Mouse (Mus musculus): ENCODE results near the gene Gm43638. TPM values are rescaled to one million over a fixed set of nuclear protein-coding genes. Genes with fewer than 3 reads are reported as not detected.
A peak's percentile ranks its signal among the peaks of the same experiment; 100 is the strongest.
"Not testable (repeated sequence)": the region's sequence is repeated elsewhere in the genome, so short reads cannot be mapped to it uniquely, and the experiment has no call there.

The Gm43638 gene
- polyA plus RNA-seq, 1 experiment from 2014 or later, result not detected

GRCm38 (mm10) chr5:87482160-87482559, 4.4 kb downstream of the Gm43638 start, which contains the start of gene Ugt2a2:
Ugt2a2 (minus strand) TSS chr5:87482260.
- no peak for DNase-seq (ENCODE audit: low spot score)
- H3K27ac ChIP-seq (ENCODE audit: low read depth, low read length), result no peak within 1 kb of the TSS
- H3K36me3 ChIP-seq (ENCODE audit: control insufficient read depth, insufficient read depth, low read length), result no peaks in the 10 kb centered on the region
- ATAC-seq (ENCODE audit: low FRiP score), result no peak
- no peaks in the 10 kb centered on the region for H3K4me1 ChIP-seq (replicated peaks; ENCODE audit: control insufficient read depth, insufficient read depth, low read length)
- no peak within 1 kb of the TSS for H3K4me2 ChIP-seq (replicated peaks; ENCODE audit: low read depth, low read length)
- no peaks in the 10 kb centered on the region for H3K27me3 ChIP-seq (ENCODE audit: control insufficient read depth, insufficient read depth, low read length)
- no peak within 1 kb of the TSS for H3K9ac ChIP-seq (ENCODE audit: low read depth, low read length)
- 91% methylated on average over 5 of the region's 5 CpGs for WGBS
- H3K4me3 ChIP-seq (ENCODE audit: low read depth, low read length), result no peak within 1 kb of the TSS
- H3K9me3 ChIP-seq (ENCODE audit: control insufficient read depth, low read length), result no peaks in the 10 kb centered on the region

DNA sequence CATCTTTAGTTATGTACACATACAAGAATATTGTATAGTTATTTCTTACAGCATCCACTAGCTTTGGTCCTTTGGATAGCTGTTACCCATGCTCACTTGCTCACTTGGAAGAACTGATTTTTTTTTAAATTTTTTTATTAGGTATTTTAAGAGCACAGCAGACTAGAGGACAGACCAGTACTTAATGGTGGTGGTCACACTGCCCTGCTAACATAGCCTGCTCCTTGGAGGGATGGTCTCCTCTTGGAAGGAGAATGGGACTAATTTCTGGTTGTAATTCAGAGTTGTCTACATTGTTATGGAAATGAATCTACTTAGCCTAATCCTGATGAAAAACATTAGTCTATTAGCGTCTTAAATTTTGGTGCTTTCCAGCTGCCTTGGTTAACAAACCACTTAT, 27.8 kb downstream of the Gm43638 start:
- Histone ChIP-seq H3K36me3 (ENCODE audit: control insufficient read depth, insufficient read depth, low read length) (no peaks in the 10 kb centered on the region), H3K9ac (ENCODE audit: low read depth, low read length) (no peak overlapping the region), H3K4me3 (ENCODE audit: low read depth, low read length) (no peak overlapping the region), H3K27ac (ENCODE audit: low read depth, low read length) (no peak overlapping the region), H3K4me1 (replicated peaks; ENCODE audit: control insufficient read depth, insufficient read depth, low read length) (no peaks in the 10 kb centered on the region), H3K4me2 (replicated peaks; ENCODE audit: low read depth, low read length) (no peak overlapping the region), H3K9me3 (ENCODE audit: control insufficient read depth, low read length) (no peaks in the 10 kb centered on the region), H3K27me3 (ENCODE audit: control insufficient read depth, insufficient read depth, low read length) (no peaks in the 10 kb centered on the region)
- ATAC-seq (ENCODE audit: low FRiP score), result no peak
- WGBS, result 33% methylated on average over 1 of the region's 1 CpGs
- no peak for DNase-seq (ENCODE audit: low spot score)

- Histone ChIP-seq H3K27ac (ENCODE audit: low read depth, low read length) (no peak overlapping the region), H3K36me3 (ENCODE audit: control insufficient read depth, insufficient read depth, low read length) (no peaks in the 10 kb centered on the region), H3K4me2 (replicated peaks; ENCODE audit: low read depth, low read length) (no peak overlapping the region), H3K4me1 (replicated peaks; ENCODE audit: control insufficient read depth, insufficient read depth, low read length) (no peaks in the 10 kb centered on the region), H3K9ac (ENCODE audit: low read depth, low read length) (no peak overlapping the region), H3K9me3 (ENCODE audit: control insufficient read depth, low read length) (no peaks in the 10 kb centered on the region), H3K4me3 (ENCODE audit: low read depth, low read length) (no peak overlapping the region), H3K27me3 (ENCODE audit: control insufficient read depth, insufficient read depth, low read length) (no peaks in the 10 kb centered on the region)
- ATAC-seq (ENCODE audit: low FRiP score), result no peak
- DNase-seq (ENCODE audit: low spot score), result no peak
These were observed 28.9 kb downstream of the Gm43638 start for GRCm38 (mm10) chr5:87457701-87458100.

DNA sequence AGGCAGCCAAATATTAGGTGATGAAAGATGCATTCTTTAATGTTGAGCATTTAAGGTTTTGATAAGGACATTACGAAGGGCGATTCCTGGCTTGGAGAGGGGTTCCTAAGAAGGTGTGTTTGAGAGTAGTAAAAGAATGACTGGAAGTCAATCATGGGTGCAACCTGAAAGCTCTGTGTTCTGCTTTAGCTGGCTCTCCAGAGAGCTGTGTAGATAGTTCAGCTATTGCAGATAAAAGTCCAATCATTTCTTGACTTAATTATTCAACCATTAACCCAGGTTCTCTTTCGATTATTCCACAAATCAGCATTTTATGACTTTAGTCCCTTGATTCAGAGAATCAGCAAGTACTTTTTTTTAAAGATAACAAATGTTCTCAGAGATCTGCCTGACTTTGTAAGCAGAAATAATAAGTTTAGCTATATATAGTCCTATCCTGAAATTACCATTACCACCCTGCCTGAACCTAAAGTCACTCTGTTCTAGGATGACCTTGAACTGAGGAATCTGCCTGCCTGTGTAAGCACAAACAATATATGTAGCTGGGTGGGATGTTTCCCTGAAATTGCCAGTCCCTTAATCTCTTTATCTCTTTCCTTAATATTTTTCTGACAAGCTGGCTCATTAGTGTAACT, 30.3 kb downstream of the Gm43638 start:
- Histone ChIP-seq H3K36me3 (ENCODE audit: control insufficient read depth, insufficient read depth, low read length) (no peaks in the 10 kb centered on the region), H3K4me3 (ENCODE audit: low read depth, low read length) (no peak overlapping the region), H3K4me2 (replicated peaks; ENCODE audit: low read depth, low read length) (no peak overlapping the region), H3K27ac (ENCODE audit: low read depth, low read length) (no peak overlapping the region), H3K9me3 (ENCODE audit: control insufficient read depth, low read length) (no peaks in the 10 kb centered on the region), H3K4me1 (replicated peaks; ENCODE audit: control insufficient read depth, insufficient read depth, low read length) (no peaks in the 10 kb centered on the region), H3K27me3 (ENCODE audit: control insufficient read depth, insufficient read depth, low read length) (no peaks in the 10 kb centered on the region), H3K9ac (ENCODE audit: low read depth, low read length) (no peak overlapping the region)
- 92% methylated on average over 3 of the region's 3 CpGs for WGBS
- DNase-seq (ENCODE audit: low spot score), result no peak
- no peak for ATAC-seq (ENCODE audit: low FRiP score)

GRCm38 (mm10) chr5:87455519-87455918, 31.1 kb downstream of the Gm43638 start:
- H3K36me3 ChIP-seq (ENCODE audit: control insufficient read depth, insufficient read depth, low read length), result no peaks in the 10 kb centered on the region
- no peaks in the 10 kb centered on the region for H3K4me1 ChIP-seq (replicated peaks; ENCODE audit: control insufficient read depth, insufficient read depth, low read length)
- H3K9me3 ChIP-seq (ENCODE audit: control insufficient read depth, low read length), result no peaks in the 10 kb centered on the region
- H3K4me2 ChIP-seq (replicated peaks; ENCODE audit: low read depth, low read length), result no peak overlapping the region
- no peak overlapping the region for H3K27ac ChIP-seq (ENCODE audit: low read depth, low read length)
- no peak overlapping the region for H3K9ac ChIP-seq (ENCODE audit: low read depth, low read length)
- no peak for ATAC-seq (ENCODE audit: low FRiP score)
- DNase-seq (ENCODE audit: low spot score), result no peak
- H3K27me3 ChIP-seq (ENCODE audit: control insufficient read depth, insufficient read depth, low read length), result no peaks in the 10 kb centered on the region
- H3K4me3 ChIP-seq (ENCODE audit: low read depth, low read length), result no peak overlapping the region

- not testable (repeated sequence) for H3K27me3 ChIP-seq (ENCODE audit: control insufficient read depth, insufficient read depth, low read length); H3K4me3 ChIP-seq (ENCODE audit: low read depth, low read length); H3K4me2 ChIP-seq (replicated peaks; ENCODE audit: low read depth, low read length); H3K36me3 ChIP-seq (ENCODE audit: control insufficient read depth, insufficient read depth, low read length); H3K9ac ChIP-seq (ENCODE audit: low read depth, low read length); H3K9me3 ChIP-seq (ENCODE audit: control insufficient read depth, low read length); DNase-seq (ENCODE audit: low spot score); ATAC-seq (ENCODE audit: low FRiP score); H3K4me1 ChIP-seq (replicated peaks; ENCODE audit: control insufficient read depth, insufficient read depth, low read length); H3K27ac ChIP-seq (ENCODE audit: low read depth, low read length)
- WGBS, result 86% methylated on average over 2 of the region's 5 CpGs
These were observed 34.1 kb downstream of the Gm43638 start for GRCm38 (mm10) chr5:87452514-87452913.

DNA sequence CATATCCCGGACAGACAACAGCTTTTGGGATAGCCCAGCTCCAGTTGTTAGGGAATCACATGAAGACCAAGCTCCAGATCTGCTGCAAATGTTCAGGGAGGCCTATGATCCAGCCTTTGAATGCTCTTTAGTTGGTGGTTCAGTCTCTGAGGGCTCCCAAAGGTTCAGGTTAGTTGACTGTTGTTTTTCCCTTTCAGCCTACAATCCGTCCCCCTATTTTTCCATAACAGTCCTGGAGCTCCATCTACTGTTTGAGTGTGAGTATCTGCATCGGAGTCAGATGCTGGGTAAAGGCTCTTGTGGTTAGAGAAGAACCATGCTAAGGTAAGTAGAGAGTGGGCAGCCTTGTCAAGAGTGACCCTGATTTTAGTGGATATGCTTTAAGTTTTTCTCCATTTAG, 50.3 kb downstream of the Gm43638 start:
- Histone ChIP-seq H3K4me1 (replicated peaks; ENCODE audit: control insufficient read depth, insufficient read depth, low read length) (no peaks in the 10 kb centered on the region), H3K27me3 (ENCODE audit: control insufficient read depth, insufficient read depth, low read length) (no peaks in the 10 kb centered on the region), H3K9me3 (ENCODE audit: control insufficient read depth, low read length) (no peaks in the 10 kb centered on the region), H3K36me3 (ENCODE audit: control insufficient read depth, insufficient read depth, low read length) (no peaks in the 10 kb centered on the region), H3K9ac (ENCODE audit: low read depth, low read length) (no peak overlapping the region), H3K4me2 (replicated peaks; ENCODE audit: low read depth, low read length) (no peak overlapping the region), H3K4me3 (ENCODE audit: low read depth, low read length) (no peak overlapping the region), H3K27ac (ENCODE audit: low read depth, low read length) (no peak overlapping the region)
- WGBS, result 45% methylated on average over 3 of the region's 3 CpGs
- ATAC-seq (ENCODE audit: low FRiP score) (no peak), DNase-seq (ENCODE audit: low spot score) (peak; percentile 17)

DNA sequence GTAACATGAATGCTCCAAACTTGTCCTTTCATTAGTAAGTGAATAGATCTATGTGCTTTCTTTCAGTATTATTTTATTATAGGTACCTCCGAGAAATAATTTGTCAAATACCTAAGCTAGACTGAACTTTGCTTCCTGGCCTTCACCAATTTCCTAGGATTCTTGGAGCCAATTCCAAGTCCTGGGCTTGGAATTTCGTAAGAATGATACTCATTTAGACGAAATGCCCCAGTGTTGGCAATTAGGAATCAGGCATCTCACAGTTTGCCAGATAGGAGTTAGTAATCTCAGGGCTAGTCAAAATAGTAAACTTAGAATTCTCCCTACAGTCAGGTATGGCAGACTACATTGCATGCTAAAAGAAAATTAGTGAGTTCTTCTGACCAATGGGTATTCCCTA, 60.9 kb downstream of the Gm43638 start:
- Histone ChIP-seq H3K4me2 (replicated peaks; ENCODE audit: low read depth, low read length) (no peak overlapping the region), H3K4me3 (ENCODE audit: low read depth, low read length) (no peak overlapping the region), H3K9ac (ENCODE audit: low read depth, low read length) (no peak overlapping the region), H3K27ac (ENCODE audit: low read depth, low read length) (no peak overlapping the region), H3K36me3 (ENCODE audit: control insufficient read depth, insufficient read depth, low read length) (no peaks in the 10 kb centered on the region), H3K27me3 (ENCODE audit: control insufficient read depth, insufficient read depth, low read length) (no peaks in the 10 kb centered on the region), H3K9me3 (ENCODE audit: control insufficient read depth, low read length) (no peaks in the 10 kb centered on the region), H3K4me1 (replicated peaks; ENCODE audit: control insufficient read depth, insufficient read depth, low read length) (no peaks in the 10 kb centered on the region)
- DNase-seq (ENCODE audit: low spot score), result no peak
- 89% methylated on average over 3 of the region's 3 CpGs for WGBS
- no peak for ATAC-seq (ENCODE audit: low FRiP score)

GRCm38 (mm10) chr5:87424041-87424440, 62.6 kb downstream of the Gm43638 start, which contains the start of gene Ugt2b38:
Ugt2b38 (minus strand) TSS chr5:87424203.
- ATAC-seq (ENCODE audit: low FRiP score); DNase-seq (ENCODE audit: low spot score); H3K4me3 ChIP-seq (ENCODE audit: low read depth, low read length); H3K4me1 ChIP-seq (replicated peaks; ENCODE audit: control insufficient read depth, insufficient read depth, low read length); H3K27me3 ChIP-seq (ENCODE audit: control insufficient read depth, insufficient read depth, low read length); H3K27ac ChIP-seq (ENCODE audit: low read depth, low read length); H3K9ac ChIP-seq (ENCODE audit: low read depth, low read length); H3K4me2 ChIP-seq (replicated peaks; ENCODE audit: low read depth, low read length); H3K9me3 ChIP-seq (ENCODE audit: control insufficient read depth, low read length); H3K36me3 ChIP-seq (ENCODE audit: control insufficient read depth, insufficient read depth, low read length): not testable (repeated sequence)
- WGBS, result 90% methylated on average over 1 of the region's 2 CpGs

Data from hindbrain, embryonic 11.5 days (tissue).